Mouse (Mus musculus) lung, embryonic 14.5 days (tissue): Measurements from ENCODE around the gene Dmac1. TPM values are rescaled to one million over a fixed set of nuclear protein-coding genes. Genes with fewer than 3 reads are reported as not detected.
"Not testable (repeated sequence)": the region's sequence is repeated elsewhere in the genome, so short reads cannot be mapped to it uniquely, and the experiment has no call there.

ENCODE experiments used
- ATAC-seq: fragments of 200-750 bp; cut with Nextera tagmentation; 2 replicates; pipeline ENCODE4 v1.8.0; 2017; ENCODE audit warnings: mild to moderate bottlenecking, moderate TSS enrichment, moderate library complexity; ENCODE audit not compliant: insufficient read depth
- DNase-seq: peaks from one replicate; pipeline ENCODE4 v3.0.0-alpha.2; 2015
- H3K27ac ChIP-seq: fragments of 300-500 bp; sonication (generic); 2 replicates; pipeline ENCODE4 v1.5.1; 2014; ENCODE audit warnings: low read depth, mild to moderate bottlenecking, moderate library complexity
- H3K27me3 ChIP-seq: fragments of 300-500 bp; sonication (generic); 2 replicates; pipeline ENCODE4 v1.6.1; 2014; ENCODE audit warnings: low read length, control low read depth; ENCODE audit not compliant: insufficient read depth
- H3K36me3 ChIP-seq: fragments of 300-500 bp; sonication (generic); 2 replicates; pipeline ENCODE4 v1.6.1; 2014; ENCODE audit warnings: control low read depth; ENCODE audit not compliant: insufficient read depth
- H3K4me1 ChIP-seq: fragments of 300-500 bp; sonication (generic); 2 replicates; pipeline ENCODE4 v1.6.1; 2014; ENCODE audit warnings: antibody characterized with exemption, control low read depth; ENCODE audit not compliant: insufficient read depth
- H3K4me2 ChIP-seq: fragments of 300-500 bp; sonication (generic); 2 replicates; pipeline ENCODE4 v1.6.1; 2014; ENCODE audit warnings: mild to moderate bottlenecking
- H3K4me3 ChIP-seq: fragments of 300-500 bp; sonication (generic); 2 replicates; pipeline ENCODE4 v1.5.1; 2014; ENCODE audit warnings: low read depth, low read length
- H3K9ac ChIP-seq: fragments of 300-500 bp; sonication (generic); 2 replicates; pipeline ENCODE4 v1.6.1; 2014
- H3K9me3 ChIP-seq: fragments of 300-500 bp; sonication (generic); 2 replicates; pipeline ENCODE4 v1.6.1; 2016; ENCODE audit warnings: low read depth, low read length, control low read depth
- CTCF ChIP-seq: IDR thresholded peaks from 2 replicates; pipeline ENCODE4 v1.5.1; 2016; ENCODE audit warnings: antibody characterized with exemption, low read depth
- WGBS: fragments of 180-500 bp; shearing (Covaris S2); extraction: QIAGEN DNeasy Blood & Tissue Kit; methylation state at CpG from one replicate; pipeline ENCODE4 v1.1.7; 2014; 5-methylcytosine and 5-hydroxymethylcytosine counted together
- polyA plus RNA-seq: library from polyadenylated mRNA; unstranded; fragments of >200 nt; fragmentation: Nextera tagmentation; extraction: Ambion mirVana; gene quantifications from 2 replicates; pipeline ENCODE4 v1.2.1, GENCODE M21; 2014

The Dmac1 gene
- polyA plus RNA-seq, 1 experiment from 2014 or later, result 125 TPM

DNA sequence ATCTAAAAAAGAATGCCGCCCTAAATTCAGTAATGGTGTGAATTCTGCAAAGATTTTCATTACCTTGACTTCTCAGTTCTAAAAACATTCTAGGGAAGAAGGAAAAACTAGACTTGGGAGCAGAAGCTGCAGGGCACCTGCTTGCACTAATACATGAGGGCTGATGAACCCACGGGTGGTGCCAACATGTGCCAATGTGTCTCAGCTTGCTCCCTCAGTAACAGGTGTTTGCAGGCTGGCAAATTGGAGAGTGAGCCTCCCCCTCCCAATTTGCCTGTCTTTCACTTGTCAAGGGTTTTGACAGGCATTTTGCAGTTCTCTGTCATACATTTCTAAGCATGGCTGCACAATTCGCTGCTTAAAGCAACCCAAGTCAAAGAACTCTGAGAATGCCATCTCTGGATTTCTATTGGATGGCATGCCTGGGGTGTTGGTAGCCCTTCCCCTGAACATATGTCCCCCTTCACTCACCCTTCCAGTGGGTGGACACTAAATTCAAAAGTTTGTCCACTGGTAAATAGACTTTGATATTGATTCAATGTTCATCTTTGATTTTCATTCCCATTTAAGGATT, 14.5 kb downstream of the Dmac1 start:
- H3K9ac ChIP-seq, result no peak overlapping the region
- H3K4me3 ChIP-seq, result no peak overlapping the region
- TF ChIP-seq CTCF, result no peak
- no peak overlapping the region for H3K4me2 ChIP-seq
- H3K4me1 ChIP-seq, result no peaks in the 10 kb centered on the region
- no peak overlapping the region for H3K27ac ChIP-seq
- 85% methylated on average over 3 of the region's 3 CpGs for WGBS
- no peaks in the 10 kb centered on the region for H3K36me3 ChIP-seq
- ATAC-seq (no peak), DNase-seq (no peak)
- no peaks in the 10 kb centered on the region for H3K27me3 ChIP-seq
- H3K9me3 ChIP-seq, result no peaks in the 10 kb centered on the region

DNA sequence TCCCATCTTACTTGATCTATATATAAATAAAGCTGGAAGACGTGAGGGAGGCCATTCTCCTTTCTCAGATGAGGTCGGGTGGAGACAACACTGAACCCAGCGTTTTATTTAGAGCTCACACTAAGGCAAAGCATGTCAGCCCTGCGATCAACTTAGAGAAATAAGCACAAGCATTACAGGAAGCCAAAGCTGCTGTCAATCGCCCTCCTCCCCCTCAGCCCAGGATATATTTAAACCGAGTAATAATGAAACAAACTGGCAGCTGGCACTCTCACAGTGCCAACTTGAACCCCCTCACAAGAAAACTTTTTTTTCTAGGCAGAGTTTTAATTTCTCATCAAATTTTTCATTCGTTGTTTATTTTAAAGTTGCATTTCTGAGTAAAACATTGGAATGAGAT, 15.7 kb downstream of the Dmac1 start:
- Histone ChIP-seq H3K9me3 (no peaks in the 10 kb centered on the region), H3K27ac (no peak overlapping the region), H3K4me1 (no peaks in the 10 kb centered on the region), H3K4me3 (no peak overlapping the region), H3K9ac (no peak overlapping the region), H3K4me2 (no peak overlapping the region), H3K27me3 (no peaks in the 10 kb centered on the region), H3K36me3 (no peaks in the 10 kb centered on the region)
- no peak for TF ChIP-seq CTCF
- no peak for ATAC-seq
- peak; percentile 19 for DNase-seq
- WGBS, result 38% methylated on average over 7 of the region's 7 CpGs

DNA sequence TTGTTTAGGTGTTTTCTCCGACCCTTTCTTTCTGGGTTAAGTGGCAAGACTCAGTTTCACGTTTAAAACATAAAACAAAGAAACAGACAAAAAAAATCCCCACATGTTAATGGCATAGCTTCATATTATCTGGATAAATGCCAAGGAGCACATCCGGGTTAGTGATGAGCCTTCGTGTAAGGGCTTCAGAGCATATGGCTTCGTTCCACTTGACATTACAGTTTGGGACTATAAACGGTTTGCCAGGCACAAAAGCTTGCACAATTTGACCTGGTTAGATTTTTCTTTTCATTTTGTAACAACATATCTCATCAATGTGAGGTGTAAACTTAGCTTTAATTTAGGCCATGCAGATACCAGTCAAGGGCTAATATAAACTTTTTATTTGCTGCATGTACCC, 17.9 kb downstream of the Dmac1 start:
- ATAC-seq, result peak; percentile 85
- H3K27ac ChIP-seq, result no peak overlapping the region
- TF ChIP-seq CTCF, result no peak
- no peaks in the 10 kb centered on the region for H3K27me3 ChIP-seq
- H3K36me3 ChIP-seq, result no peaks in the 10 kb centered on the region
- no peak overlapping the region for H3K9ac ChIP-seq
- WGBS, result 30% methylated on average over 6 of the region's 6 CpGs
- no peaks in the 10 kb centered on the region for H3K9me3 ChIP-seq
- H3K4me2 ChIP-seq, result no peak overlapping the region
- DNase-seq, result peak; percentile 87
- H3K4me1 ChIP-seq, result no peaks in the 10 kb centered on the region
- no peak overlapping the region for H3K4me3 ChIP-seq

DNA sequence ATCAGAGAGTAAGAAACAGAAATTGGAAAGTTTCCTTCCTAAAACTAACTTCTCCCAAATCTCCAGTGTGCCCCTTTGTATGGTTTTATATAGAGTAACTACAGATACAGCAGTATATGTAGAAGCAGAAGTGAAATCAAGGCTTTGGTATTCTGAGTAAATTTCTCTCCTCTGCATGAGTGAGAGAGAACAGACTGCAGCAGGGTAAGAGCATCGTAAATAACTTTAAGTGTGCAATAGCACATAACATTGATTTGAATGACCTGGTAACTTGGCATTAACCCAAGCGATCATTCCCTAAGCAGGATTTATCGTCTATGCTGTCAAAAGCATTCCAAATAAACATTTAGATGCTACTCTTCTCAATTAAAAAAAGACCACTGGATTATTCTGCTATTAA, 18.7 kb downstream of the Dmac1 start:
- Histone ChIP-seq H3K27me3 (no peaks in the 10 kb centered on the region), H3K36me3 (no peaks in the 10 kb centered on the region), H3K9me3 (no peaks in the 10 kb centered on the region), H3K9ac (no peak overlapping the region), H3K4me3 (no peak overlapping the region), H3K27ac (no peak overlapping the region), H3K4me2 (no peak overlapping the region), H3K4me1 (no peaks in the 10 kb centered on the region)
- 31% methylated on average over 3 of the region's 3 CpGs for WGBS
- DNase-seq (peak; percentile 77), ATAC-seq (peak; percentile 71; the same call in 1 of the 2 replicates)
- no peak for TF ChIP-seq CTCF

DNA sequence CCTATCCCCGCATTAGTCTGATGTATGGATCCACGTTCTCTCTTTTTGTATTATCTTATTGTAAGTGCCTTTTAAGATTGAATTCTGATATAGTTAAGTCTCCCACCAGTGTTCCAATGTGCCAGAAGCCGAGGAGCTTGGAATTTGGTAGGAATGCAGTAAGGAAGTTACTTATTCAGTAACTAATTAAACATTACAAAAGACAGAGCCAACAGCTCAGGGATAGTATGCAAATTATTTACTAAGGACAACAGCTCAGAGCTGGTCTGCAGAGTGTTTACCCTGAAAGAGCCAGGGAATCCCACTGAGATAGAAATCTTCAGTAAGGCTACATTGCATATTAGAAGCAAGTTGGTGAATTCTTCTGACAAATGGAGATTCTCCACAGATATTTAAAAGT, 43.5 kb downstream of the Dmac1 start:
- H3K4me3 ChIP-seq, H3K36me3 ChIP-seq, DNase-seq, H3K4me2 ChIP-seq, ATAC-seq, H3K27ac ChIP-seq, H3K9me3 ChIP-seq, H3K4me1 ChIP-seq, H3K9ac ChIP-seq, H3K27me3 ChIP-seq: not testable (repeated sequence)
- 40% methylated on average over 3 of the region's 3 CpGs for WGBS
